Mouse (Mus musculus) cortical plate, adult 2 months (tissue): ENCODE results near the gene Sept7. TPM values are rescaled to one million over a fixed set of nuclear protein-coding genes. Genes with fewer than 3 reads are reported as not detected.

Experiments
- H3K27ac ChIP-seq: fragments of 200-500 bp; 2 replicates; pipeline ENCODE4 v1.5.1; 2012; ENCODE audit warnings: low read length, control low read depth, inconsistent platforms; ENCODE audit not compliant: insufficient read depth
- H3K4me1 ChIP-seq: fragments of 200-500 bp; 2 replicates; pipeline ENCODE4 v1.6.1; 2011; ENCODE audit warnings: low read length; ENCODE audit not compliant: control insufficient read depth, insufficient read depth
- H3K4me3 ChIP-seq: fragments of 200-500 bp; 2 replicates; pipeline ENCODE4 v1.5.1; 2011; ENCODE audit warnings: mild to moderate bottlenecking, low read length, control low read depth; ENCODE audit not compliant: insufficient read depth
- CTCF ChIP-seq: fragments of 200-500 bp; IDR thresholded peaks from 2 replicates; pipeline ENCODE4 v1.5.1; 2011; ENCODE audit warnings: mild to moderate bottlenecking, control low read depth, low read length; ENCODE audit not compliant: insufficient read depth; ENCODE audit errors: extremely low read depth
- POLR2A ChIP-seq: fragments of 200-500 bp; IDR thresholded peaks from 2 replicates; pipeline ENCODE4 v1.6.1; 2011; ENCODE audit warnings: mild to moderate bottlenecking, low read length, control low read depth; ENCODE audit not compliant: insufficient read depth; ENCODE audit errors: extremely low read depth
- polyA plus RNA-seq: library from polyadenylated mRNA; depleted of rRNA; stranded (reverse); fragments of >200 nt; gene quantifications from 2 replicates; pipeline ENCODE4 v1.2.3, GENCODE M21; 2012; rRNA removed

The Sept7 gene
- 312 and 335 TPM in 2 replicates for polyA plus RNA-seq

DNA sequence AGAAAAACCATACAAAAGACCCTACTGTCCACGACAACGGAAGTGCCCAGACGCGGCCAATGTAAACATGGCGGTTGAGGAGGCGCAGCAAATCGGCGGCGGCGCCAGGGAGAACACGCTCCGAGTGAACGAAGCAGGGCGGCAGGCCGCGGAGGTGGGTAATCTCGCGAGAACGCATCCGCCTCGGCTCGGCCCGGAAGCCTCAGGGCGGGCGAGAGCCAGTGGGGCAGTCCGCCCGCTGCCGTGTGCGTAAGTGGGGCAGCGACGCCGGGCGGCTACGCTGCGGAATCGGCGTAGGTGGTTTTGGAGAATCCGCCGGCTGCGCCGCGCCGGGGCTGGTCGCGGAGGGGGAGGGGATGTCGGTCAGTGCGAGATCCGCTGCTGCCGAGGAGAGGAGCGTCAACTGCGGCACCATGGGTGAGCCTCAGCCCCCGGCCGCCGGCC, at the start of gene Sept7:
Sept7 (plus strand) TSS at position 157 of the 444 bp plus-strand sequence.
- H3K4me1 ChIP-seq = no peaks in the 10 kb centered on the region; the same call in 1 of the 2 replicates
- H3K4me3 ChIP-seq = peak within 1 kb of the TSS; percentile 95
- TF ChIP-seq POLR2A (peak; percentile 80), CTCF (no peak)
- H3K27ac ChIP-seq = peak within 1 kb of the TSS; percentile 98

DNA sequence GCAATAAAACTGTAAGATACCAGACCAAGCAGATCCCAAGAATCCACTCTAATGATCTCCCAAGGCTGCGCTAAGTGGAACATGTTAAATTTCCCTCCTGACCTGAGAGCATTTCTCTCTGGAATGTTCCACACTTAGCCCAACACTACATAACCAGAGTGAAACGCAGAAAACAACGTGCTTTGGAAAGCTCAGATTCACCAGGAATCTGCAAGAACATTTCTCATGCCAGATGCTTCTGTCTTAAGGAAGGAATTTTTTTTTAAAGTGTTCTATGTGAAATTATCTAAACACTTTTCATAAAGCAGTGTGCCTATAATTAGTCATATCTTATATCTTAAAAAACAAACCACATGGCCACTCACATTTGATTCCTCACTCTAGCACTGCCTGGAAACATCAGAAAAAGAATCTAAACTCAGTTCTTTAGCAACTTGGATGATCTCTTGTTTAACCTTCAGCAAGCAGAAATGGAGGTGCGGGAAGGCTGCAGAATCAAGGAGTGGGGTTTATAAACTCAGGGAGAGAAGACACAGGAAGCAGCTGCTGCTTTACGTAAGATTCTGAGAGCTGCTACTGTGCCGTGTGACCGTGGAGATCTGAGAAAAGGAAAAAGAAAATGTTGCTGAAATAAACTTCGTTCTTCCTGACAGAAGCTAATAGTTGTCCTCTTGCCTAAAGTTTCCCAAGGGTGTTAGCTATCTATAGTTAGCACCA, 44.0 kb upstream of the Sept7 start:
- H3K27ac ChIP-seq = peak overlapping the region; percentile 99
- no peak overlapping the region for H3K4me3 ChIP-seq
- TF ChIP-seq POLR2A (no peak), CTCF (no peak)
- H3K4me1 ChIP-seq = peaks cover 13% of the 10 kb centered on the region

DNA sequence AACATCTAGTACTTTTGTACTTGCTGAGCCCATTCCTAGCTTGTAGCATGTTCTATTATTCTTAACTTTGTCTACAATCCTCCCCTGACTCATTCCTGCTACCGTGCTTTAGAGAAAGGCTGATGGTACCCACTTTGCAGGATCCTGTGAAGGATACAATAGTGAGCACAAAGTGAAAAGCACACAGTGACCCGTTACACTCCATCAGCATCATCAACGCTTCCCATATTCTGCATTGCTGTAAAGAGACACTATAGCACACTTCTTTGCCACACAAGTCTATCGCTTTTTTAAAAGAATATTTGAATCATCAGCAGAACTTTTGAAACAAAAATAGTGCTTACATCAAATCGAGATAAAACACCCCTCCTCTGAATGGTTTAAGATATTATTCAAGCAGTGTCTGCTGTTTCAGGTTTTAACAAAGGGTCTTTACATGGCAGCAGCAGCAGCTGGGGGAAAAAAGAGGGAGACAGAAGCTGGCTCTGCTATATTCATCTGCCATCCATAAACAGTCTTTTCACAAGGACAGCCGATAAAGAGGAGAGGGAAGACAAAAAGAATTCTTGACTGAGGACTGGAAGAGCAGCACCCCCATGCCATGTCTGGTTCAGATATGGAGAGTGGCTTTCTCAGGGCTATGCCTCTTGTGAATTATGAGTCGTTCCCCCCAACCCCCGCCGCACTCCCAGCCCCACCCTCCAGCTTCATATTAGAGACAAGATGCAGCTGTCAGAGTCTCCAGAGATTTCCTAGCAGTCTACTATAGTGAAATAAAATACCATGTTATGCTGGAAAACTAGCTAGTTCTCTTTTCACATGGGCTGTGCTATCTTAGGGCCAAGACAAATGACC, 39.7 kb upstream of the Sept7 start:
- Histone ChIP-seq H3K4me1 (peaks cover 11% of the 10 kb centered on the region), H3K27ac (peak overlapping the region; percentile 95), H3K4me3 (no peak overlapping the region)
- TF ChIP-seq CTCF = no peak
- no peak for TF ChIP-seq POLR2A

DNA sequence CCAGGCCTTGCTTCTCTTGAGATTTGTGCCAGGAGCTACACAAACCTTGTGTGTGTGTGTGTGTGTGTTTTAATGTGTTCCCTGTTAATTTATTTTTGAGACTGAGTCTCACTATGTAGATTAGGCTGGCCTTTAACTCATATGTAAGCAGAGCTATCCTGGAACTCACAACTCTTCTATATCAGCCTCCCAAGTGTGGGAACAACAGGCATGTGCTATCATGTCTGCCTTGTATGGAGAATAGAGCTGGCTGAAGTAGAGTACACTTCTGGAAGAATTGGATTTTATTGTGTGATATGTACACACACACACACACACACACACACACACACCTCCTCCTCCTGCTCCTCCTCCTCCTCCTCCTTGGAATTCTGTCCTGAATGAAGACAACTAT, 39.1 kb upstream of the Sept7 start:
- Histone ChIP-seq H3K4me1 (peaks cover 8% of the 10 kb centered on the region), H3K4me3 (no peak overlapping the region), H3K27ac (peak overlapping the region; percentile 87)
- TF ChIP-seq POLR2A = no peak
- no peak for TF ChIP-seq CTCF

DNA sequence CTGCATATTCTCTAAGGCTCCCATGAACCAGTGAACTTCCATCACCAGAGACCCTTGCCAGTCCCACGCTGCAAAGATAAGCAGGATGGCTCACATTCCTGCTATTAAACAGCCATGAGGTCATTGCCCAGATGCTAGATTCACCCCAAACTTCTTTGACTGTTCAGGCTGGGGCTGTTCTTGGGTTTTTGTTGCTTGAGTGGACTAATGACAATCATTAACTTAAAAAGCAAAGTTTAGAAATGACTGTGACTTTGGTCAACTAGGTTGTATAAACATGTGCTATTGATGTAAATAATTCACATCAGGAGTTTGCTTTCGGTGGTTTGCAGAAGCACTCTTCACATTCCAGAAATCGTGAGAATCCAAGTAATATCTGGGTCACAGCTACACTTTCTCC, 36.8 kb upstream of the Sept7 start:
- TF ChIP-seq CTCF = no peak
- no peak for TF ChIP-seq POLR2A
- Histone ChIP-seq H3K4me3 (no peak overlapping the region), H3K27ac (peak overlapping the region; percentile 65; the same call in 1 of the 2 replicates), H3K4me1 (peaks cover 8% of the 10 kb centered on the region)

DNA sequence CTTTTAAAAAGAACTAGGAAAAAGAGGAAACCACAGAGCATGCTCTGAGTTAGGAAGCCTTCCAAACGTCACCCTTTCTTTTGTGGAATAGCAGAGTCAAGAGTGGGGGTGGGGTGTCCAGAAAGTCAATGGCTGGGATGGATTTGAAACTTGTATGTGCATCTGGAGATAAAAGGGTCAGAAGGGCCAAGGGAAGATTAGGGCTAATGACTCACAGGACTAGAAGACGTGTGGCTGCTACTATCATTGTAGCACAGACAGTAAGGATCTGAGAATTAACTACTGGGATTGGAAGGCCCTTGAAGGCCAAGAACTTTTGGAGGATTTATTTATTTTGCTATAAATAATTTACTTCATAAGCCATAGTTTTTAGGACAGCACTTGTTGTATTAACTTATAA, 36.0 kb upstream of the Sept7 start:
- TF ChIP-seq CTCF = no peak
- TF ChIP-seq POLR2A = no peak
- peaks cover 6% of the 10 kb centered on the region for H3K4me1 ChIP-seq
- no peak overlapping the region for H3K4me3 ChIP-seq
- H3K27ac ChIP-seq = no peak overlapping the region

DNA sequence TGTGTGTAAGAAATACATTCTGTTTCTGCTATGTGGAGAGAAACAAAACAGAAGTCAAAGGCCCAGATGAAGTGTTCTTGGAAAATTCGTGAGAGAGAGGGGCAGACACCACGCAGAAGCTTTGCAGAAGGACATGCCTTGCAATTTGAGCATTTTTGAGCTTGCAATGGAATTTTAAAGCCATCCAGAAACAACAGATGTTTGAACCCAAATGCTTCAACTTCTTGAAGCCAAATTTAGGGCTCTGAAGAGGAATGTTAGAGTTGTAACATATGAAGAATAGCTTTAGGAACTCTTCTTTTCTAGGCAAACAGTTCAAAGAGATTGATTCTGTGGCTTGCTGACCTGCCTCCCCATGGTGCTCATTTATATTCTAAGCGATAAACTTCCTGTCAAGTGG, 33.3 kb upstream of the Sept7 start:
- H3K4me3 ChIP-seq = no peak overlapping the region
- no peaks in the 10 kb centered on the region; the same call in 1 of the 2 replicates for H3K4me1 ChIP-seq
- TF ChIP-seq CTCF (no peak), POLR2A (no peak)
- H3K27ac ChIP-seq = peak overlapping the region; percentile 70; the same call in 1 of the 2 replicates

DNA sequence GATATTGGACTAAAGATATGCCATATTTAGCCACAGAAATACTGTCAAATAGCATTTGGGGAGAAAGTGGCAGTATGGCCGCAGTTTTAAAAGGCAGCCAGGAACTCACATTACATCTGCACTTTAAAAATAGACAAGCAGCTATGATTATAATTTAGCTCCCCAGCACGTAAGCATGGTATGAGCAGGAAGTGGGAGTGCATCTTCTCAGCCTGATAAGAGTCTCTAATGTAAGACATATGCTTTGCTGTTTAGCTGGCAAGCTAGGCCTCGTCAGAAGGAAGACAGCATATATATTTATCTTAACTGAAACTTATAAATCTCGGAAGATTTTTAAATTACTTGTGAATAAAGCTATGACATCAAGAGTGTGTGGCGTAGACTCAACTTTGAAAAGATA, 32.4 kb upstream of the Sept7 start:
- H3K4me1 ChIP-seq = no peaks in the 10 kb centered on the region; the same call in 1 of the 2 replicates
- H3K4me3 ChIP-seq = no peak overlapping the region
- H3K27ac ChIP-seq = no peak overlapping the region
- TF ChIP-seq POLR2A = no peak
- no peak for TF ChIP-seq CTCF

DNA sequence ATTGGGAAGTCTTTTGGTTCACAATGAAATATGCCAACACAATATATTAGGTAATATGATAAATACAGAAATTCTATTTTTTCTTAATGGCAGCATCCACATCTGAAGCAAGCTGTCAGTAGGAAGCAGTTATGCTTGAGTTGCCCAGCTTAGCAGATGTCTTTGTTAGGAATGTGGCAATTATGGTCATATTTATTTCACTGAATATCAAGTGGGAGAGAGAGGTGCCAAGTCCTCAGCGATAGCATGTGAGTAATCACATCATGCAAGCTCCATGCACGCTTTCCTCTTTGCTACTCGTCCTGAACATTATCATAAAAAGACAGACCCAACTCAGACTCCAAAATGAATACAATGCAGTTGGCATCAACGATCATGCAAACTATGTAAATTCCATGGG, 27.3 kb upstream of the Sept7 start:
- Histone ChIP-seq H3K27ac (no peak overlapping the region), H3K4me1 (no peaks in the 10 kb centered on the region), H3K4me3 (no peak overlapping the region)
- no peak for TF ChIP-seq CTCF
- no peak for TF ChIP-seq POLR2A

DNA sequence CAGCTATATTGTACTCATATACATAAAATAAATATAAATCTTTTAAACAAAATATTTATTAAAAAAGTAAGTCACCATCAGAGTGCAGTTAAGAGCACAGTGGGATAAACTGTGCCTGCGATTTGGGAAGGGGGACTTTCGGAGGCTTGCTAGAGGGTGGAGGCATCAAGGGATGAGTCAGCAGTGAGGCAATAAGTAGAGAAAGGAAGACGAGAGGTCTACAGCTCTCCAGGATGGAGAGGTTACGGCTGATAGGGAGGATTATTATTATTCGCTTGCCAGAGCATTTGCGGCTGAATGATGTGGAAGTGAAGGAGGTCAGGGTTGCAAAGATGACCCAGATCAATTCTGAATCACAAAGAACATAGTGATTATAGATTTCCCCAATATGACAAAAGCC, 22.5 kb upstream of the Sept7 start:
- Histone ChIP-seq H3K4me3 (no peak overlapping the region), H3K4me1 (no peaks in the 10 kb centered on the region), H3K27ac (no peak overlapping the region; the same call in 1 of the 2 replicates)
- no peak for TF ChIP-seq CTCF
- no peak for TF ChIP-seq POLR2A
